Mouse (Mus musculus) limb, embryonic 11.5 days (tissue): ENCODE data around the gene Exoc3l4. TPM values are rescaled to one million over a fixed set of nuclear protein-coding genes. Genes with fewer than 3 reads are reported as not detected.

ENCODE experiments used
- ATAC-seq: fragments of 200-750 bp; cut with Nextera tagmentation; 2 replicates; pipeline ENCODE4 v1.8.0; 2017; ENCODE audit warnings: low read depth; ENCODE audit not compliant: insufficient number of reproducible peaks, low FRiP score, low TSS enrichment
- DNase-seq: peaks from one replicate; pipeline ENCODE4 v3.0.0-alpha.2; 2015; ENCODE audit warnings: low spot score
- H3K27ac ChIP-seq: fragments of 300-500 bp; sonication (generic); replicated peaks from 2 replicates; pipeline ENCODE4 v1.5.1; 2014; ENCODE audit warnings: low read depth, mild to moderate bottlenecking, low read length
- H3K27me3 ChIP-seq: fragments of 300-500 bp; sonication (generic); 2 replicates; pipeline ENCODE4 v1.6.1; 2014; ENCODE audit warnings: mild to moderate bottlenecking, low read length, mixed read lengths; ENCODE audit not compliant: control insufficient read depth, insufficient read depth
- H3K36me3 ChIP-seq: fragments of 300-500 bp; sonication (generic); 2 replicates; pipeline ENCODE4 v1.6.1; 2014; ENCODE audit warnings: mild to moderate bottlenecking, low read length, moderate library complexity, mixed read lengths; ENCODE audit not compliant: control insufficient read depth, insufficient read depth
- H3K4me1 ChIP-seq: fragments of 300-500 bp; sonication (generic); 2 replicates; pipeline ENCODE4 v1.6.1; 2014; ENCODE audit warnings: low read length, mixed read lengths; ENCODE audit not compliant: control insufficient read depth, insufficient read depth
- H3K4me2 ChIP-seq: fragments of 300-500 bp; sonication (generic); 2 replicates; pipeline ENCODE4 v1.6.1; 2014; ENCODE audit warnings: low read depth, mild to moderate bottlenecking, moderate library complexity; ENCODE audit not compliant: severe bottlenecking
- H3K4me3 ChIP-seq: fragments of 300-500 bp; sonication (generic); 2 replicates; pipeline ENCODE4 v1.5.1; 2014; ENCODE audit warnings: low read depth, low read length
- H3K9ac ChIP-seq: fragments of 300-500 bp; sonication (generic); 2 replicates; pipeline ENCODE4 v1.6.1; 2014; ENCODE audit warnings: mild to moderate bottlenecking, low read length
- H3K9me3 ChIP-seq: fragments of 300-500 bp; sonication (generic); 2 replicates; pipeline ENCODE4 v1.6.1; 2016; ENCODE audit warnings: low read length; ENCODE audit not compliant: control insufficient read depth
- WGBS: fragments of 180-500 bp; shearing (Covaris S2); extraction: QIAGEN DNeasy Blood & Tissue Kit; methylation state at CpG from one replicate; pipeline ENCODE4 v1.1.7; 2014; 5-methylcytosine and 5-hydroxymethylcytosine counted together
- polyA plus RNA-seq: library from polyadenylated mRNA; unstranded; fragments of >200 nt; fragmentation: Nextera tagmentation; extraction: Ambion mirVana; gene quantifications from 2 replicates; pipeline ENCODE4 v1.2.1, GENCODE M21; 2014

The Exoc3l4 gene
- polyA plus RNA-seq, 1 experiment from 2014 or later = 4.1 TPM

DNA sequence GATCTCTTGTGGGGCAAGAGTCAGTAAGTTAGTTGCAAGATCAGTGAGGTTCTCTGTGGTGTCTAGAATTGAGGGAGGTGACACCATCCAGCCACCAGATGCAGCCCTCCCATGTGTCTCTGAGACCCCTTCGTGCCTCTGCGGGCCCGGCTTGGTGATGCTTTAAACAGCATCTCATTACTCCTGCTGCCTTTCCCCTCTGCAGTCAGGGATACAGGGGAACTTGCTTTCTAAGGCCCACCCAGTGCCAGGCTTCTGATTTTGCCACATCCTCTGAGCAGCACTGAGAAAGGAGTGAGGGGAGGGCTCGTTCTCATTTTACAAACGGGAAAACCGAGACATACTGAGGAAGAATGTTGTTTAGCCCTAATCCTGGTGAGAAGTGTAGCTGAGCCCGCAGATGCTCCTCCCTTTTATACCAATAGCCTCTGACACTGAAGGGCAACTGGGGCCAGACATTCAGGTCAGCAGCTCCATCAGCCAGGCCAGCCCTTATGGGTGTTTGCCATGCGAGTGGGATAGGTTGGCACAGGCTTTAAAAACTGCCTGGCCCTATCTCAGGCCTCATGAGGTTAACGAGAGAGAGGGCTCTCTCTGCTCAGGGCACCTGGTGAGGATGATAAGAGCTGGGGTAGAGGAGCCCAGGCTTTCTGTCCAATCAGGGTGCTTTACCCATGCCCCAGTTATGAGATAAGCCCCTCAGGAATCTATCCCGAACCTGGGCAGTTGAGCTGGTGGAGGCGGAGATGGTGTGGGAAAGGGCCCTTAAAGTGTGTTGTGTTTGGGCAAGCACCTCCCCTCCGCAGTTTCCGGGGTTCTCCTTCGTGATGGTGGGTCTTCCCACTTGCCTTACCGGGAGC, 26.4 kb downstream of the Exoc3l4 start:
- 12% methylated on average over 15 of the region's 15 CpGs for WGBS
- no peak for DNase-seq
- peaks cover 15% of the 10 kb centered on the region for H3K4me1 ChIP-seq

DNA sequence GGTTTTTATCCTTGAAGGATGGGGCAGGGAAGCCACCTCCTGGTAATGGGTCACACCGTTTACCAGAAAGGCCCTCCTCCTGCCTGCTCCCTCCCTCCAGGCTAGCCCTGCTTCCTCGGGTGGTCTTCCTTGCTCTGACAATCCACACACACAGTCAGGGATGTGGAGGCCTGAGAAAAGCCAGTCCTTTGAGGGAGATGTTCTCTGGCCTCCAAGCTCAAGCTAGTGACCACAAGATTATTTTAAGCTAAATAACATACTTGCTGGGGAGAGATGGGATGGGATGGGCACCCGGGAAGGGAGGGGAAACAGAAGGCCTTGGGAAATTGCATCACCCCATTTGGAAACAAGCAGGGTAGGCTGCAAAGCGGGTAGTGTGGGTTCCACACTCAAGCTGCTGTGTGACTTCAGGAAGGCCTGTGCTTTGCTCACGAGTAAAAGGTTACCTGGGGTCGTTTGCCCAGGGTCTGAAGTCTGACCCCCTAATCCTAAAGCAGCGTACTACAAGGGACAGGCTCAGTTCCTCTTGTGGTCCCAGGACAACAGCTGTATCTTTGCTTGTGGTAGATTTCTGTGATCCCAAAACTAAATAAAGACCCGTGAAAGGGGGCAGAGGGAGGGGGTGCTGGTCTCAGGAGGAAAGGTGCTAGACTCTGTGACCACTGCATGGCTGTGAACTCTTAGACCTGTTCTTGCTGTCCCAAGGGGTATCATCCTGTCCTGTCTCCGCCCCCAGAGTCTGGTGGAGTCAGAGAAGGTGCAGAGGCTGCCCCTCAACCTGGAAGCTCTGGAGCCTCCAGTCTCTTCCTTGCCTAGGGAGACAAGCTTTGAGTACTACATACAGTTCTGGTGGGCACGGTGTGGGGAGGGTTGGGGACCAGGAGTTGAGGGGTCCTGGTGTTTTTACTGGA, 27.4 kb downstream of the Exoc3l4 start:
- H3K4me3 ChIP-seq = no peak overlapping the region
- no peak for DNase-seq
- peaks cover 18% of the 10 kb centered on the region for H3K4me1 ChIP-seq
- H3K9ac ChIP-seq = no peak overlapping the region
- H3K9me3 ChIP-seq = no peaks in the 10 kb centered on the region
- no peaks in the 10 kb centered on the region; the same call in 1 of the 2 replicates for H3K36me3 ChIP-seq
- no peak for ATAC-seq
- peaks cover 79% of the 10 kb centered on the region for H3K27me3 ChIP-seq
- no peak overlapping the region for H3K27ac ChIP-seq
- 25% methylated on average over 10 of the region's 10 CpGs for WGBS
- H3K4me2 ChIP-seq = no peak overlapping the region; the same call in 1 of the 2 replicates

More for the DNA sequence above, 26.4 kb downstream of the Exoc3l4 start:
- Histone ChIP-seq H3K9ac (no peak overlapping the region), H3K36me3 (no peaks in the 10 kb centered on the region; the same call in 1 of the 2 replicates), H3K9me3 (no peaks in the 10 kb centered on the region), H3K4me2 (peak overlapping the region; percentile 70), H3K27me3 (peaks cover 72% of the 10 kb centered on the region), H3K4me3 (peak overlapping the region; percentile 39), H3K27ac (no peak overlapping the region)
- ATAC-seq = no peak

DNA sequence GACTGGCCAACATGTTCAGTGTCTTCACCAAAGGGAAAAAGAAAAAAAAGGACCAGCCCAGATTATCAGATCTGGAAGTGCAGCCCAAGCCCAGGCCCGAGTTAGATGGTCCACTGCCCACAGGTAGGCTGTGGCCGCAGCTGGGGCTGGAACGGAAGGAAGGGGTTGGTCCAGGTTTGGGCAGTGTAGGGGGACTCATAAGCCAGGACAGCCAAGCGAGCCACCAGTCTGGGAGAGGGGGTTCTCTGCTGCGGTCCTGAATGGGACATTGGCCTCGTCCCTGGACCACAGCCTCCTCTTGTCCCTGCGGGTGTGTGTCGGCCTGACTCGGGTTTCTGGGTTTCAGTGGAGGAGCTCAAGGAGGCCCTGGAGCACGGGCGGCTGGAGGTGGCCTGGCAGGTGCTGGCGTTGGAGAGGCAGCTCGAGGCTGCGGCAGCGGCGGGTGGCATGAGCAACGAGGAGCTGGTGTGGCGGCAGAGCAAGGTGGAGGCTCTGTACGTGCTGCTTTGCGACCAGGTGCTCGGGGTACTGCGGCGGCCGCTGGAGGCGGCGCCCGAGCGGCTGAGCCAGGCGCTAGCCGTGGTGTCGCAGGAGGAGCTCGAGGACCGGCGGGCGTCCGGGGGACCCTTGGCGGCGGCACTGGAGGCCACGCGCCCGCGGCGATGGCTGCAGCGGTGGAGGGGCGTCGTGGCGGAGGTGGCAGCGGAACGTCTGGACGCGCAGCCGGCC, 28.5 kb downstream of the Exoc3l4 start:
- H3K27ac ChIP-seq = no peak overlapping the region
- DNase-seq = no peak
- H3K9ac ChIP-seq = no peak overlapping the region

DNA sequence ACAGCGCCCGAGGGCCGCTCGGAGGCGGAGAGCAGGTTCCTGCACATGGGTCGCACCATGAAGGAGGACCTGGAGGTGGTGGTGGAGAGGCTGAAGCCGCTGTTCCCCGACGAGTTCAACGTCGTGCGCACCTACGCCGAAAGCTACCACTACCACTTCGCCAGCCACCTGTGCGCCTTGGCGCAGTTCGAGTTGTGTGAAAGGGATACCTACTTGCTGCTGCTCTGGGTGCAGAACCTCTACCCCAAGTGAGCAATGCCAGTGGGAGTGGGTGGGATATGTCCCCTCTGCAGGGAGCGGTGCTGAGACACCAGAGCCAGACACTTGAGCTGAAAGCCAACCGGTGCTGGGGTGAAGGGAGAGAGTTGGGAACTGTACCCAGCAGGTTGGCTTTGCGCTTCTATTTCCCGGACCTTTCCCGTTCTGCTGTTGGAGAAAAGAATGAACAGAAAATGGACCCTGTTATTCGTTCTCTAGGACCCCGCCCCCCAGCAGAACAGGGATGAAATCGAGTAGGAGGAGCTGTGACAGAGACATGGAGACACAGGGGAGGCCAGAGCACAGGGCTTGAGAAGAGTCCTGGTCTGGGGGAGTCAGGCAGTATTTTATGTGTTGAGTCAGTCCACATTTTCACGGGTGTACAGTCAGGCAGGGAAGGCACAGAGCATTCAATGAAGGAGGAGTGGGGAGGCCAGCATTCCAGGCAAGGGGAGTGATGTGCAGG, 29.2 kb downstream of the Exoc3l4 start:
- 7% methylated on average over 27 of the region's 27 CpGs for WGBS
- peak overlapping the region; percentile 19; the same call in 1 of the 2 replicates for H3K4me3 ChIP-seq
- peaks cover 95% of the 10 kb centered on the region for H3K27me3 ChIP-seq
- no peak for ATAC-seq
- H3K4me1 ChIP-seq = peaks cover 21% of the 10 kb centered on the region
- no peak overlapping the region for H3K27ac ChIP-seq
- no peak overlapping the region for H3K9ac ChIP-seq
- H3K9me3 ChIP-seq = no peaks in the 10 kb centered on the region
- no peak for DNase-seq
- no peaks in the 10 kb centered on the region; the same call in 1 of the 2 replicates for H3K36me3 ChIP-seq
- peak overlapping the region; percentile 35 for H3K4me2 ChIP-seq

More for the DNA sequence above, 28.5 kb downstream of the Exoc3l4 start:
- no peak for ATAC-seq
- peak overlapping the region; percentile 35 for H3K4me2 ChIP-seq
- peaks cover 21% of the 10 kb centered on the region for H3K4me1 ChIP-seq
- H3K4me3 ChIP-seq = peak overlapping the region; percentile 19; the same call in 1 of the 2 replicates
- 2% methylated on average over 52 of the region's 52 CpGs for WGBS
- no peaks in the 10 kb centered on the region; the same call in 1 of the 2 replicates for H3K36me3 ChIP-seq
- no peaks in the 10 kb centered on the region for H3K9me3 ChIP-seq
- H3K27me3 ChIP-seq = peaks cover 90% of the 10 kb centered on the region

DNA sequence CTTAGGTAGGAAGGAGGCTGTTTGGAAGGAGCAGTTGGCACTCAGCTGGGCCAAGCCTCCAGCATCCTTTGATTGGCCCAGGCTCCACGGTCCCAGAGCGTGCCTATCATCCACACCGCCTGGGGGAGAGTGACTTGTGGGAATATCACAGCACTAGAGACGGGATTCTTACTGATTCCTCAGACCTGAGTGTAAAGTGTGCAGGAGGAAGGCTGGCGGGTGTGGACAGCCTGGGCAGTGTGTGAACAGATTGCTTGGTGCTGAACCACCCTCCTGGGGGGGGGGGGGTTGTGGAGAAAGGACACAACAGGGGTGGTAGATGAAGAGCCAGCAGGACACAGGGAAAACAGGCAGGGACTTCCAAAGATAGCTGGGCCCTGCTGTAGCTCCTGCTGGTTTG, 29.9 kb downstream of the Exoc3l4 start:
- no peak overlapping the region for H3K9ac ChIP-seq
- ATAC-seq = no peak
- DNase-seq = no peak
- H3K27me3 ChIP-seq = peaks cover 94% of the 10 kb centered on the region
- 30% methylated on average over 5 of the region's 5 CpGs for WGBS
- no peak overlapping the region for H3K27ac ChIP-seq
- no peak overlapping the region for H3K4me2 ChIP-seq
- peaks cover 21% of the 10 kb centered on the region for H3K4me1 ChIP-seq
- no peaks in the 10 kb centered on the region; the same call in 1 of the 2 replicates for H3K36me3 ChIP-seq
- H3K4me3 ChIP-seq = no peak overlapping the region
- no peaks in the 10 kb centered on the region for H3K9me3 ChIP-seq

DNA sequence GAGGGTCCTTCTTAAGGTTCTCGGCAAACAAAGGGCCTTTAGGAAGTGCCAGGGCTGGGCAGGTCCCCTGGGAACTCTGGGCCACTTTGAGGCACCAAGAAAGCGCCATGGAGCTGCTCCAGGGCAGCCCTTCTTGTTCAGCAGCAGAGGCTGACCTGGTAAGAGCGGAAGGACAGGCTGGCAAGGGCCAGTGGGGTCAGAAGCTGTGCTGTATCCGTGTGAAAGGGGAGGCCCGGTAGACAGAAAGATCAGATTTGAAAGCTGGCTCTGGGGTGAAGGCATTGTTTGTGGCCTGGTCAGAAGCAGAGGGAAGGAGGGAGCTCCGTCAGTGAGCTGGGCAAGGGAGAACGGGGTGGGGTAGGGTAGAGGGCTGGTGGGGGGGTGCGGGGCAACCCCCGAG, 30.5 kb downstream of the Exoc3l4 start:
- no peak overlapping the region for H3K4me3 ChIP-seq
- no peak for ATAC-seq
- H3K4me1 ChIP-seq = peaks cover 21% of the 10 kb centered on the region
- no peak overlapping the region for H3K27ac ChIP-seq
- no peak for DNase-seq
- H3K9ac ChIP-seq = no peak overlapping the region
- no peaks in the 10 kb centered on the region for H3K9me3 ChIP-seq
- H3K36me3 ChIP-seq = no peaks in the 10 kb centered on the region; the same call in 1 of the 2 replicates
- H3K4me2 ChIP-seq = no peak overlapping the region
- 16% methylated on average over 9 of the region's 9 CpGs for WGBS
- peaks cover 93% of the 10 kb centered on the region for H3K27me3 ChIP-seq

DNA sequence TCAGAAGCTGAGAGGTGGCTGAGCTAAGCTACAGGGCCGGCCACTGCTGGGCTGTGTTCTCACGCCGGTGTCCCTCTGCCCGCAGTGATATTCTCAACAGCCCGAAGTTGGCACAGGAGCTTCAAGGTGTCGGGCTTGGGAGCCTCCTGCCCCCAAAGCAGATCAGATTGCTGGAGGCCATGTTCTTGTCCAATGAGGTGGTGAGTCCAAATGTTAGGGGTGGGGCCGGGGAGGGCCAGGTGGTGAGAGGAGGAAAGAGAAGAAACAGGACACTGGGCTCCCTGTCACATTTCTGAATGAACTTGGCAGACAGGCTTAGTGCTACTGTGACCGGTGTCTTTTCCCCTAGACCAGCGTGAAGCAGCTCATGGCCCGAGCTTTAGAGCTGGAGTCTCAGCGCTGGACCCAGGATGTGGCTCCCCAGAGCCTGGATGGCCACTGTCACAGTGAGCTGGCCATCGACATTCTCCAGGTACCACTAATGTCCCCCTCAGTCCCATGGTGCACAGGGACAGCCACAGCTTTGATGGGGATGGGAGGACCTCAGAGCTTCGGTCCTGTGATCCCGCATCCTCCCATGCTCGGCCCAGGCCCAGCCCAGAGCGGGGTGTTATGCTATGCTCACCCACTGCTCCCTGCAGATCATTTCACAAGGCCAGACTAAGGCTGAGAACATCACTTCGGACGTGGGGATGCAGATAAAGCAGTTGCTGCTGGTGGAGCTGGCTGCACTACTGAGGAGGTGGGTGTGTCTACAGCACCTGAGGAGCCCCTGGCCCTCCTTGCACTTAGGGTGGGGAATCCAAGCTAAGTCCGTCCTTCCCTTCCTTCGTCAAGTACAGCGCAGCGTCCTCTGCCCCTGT, 31.3 kb downstream of the Exoc3l4 start:
- H3K27ac ChIP-seq = no peak overlapping the region
- H3K4me2 ChIP-seq = no peak overlapping the region
- no peaks in the 10 kb centered on the region; the same call in 1 of the 2 replicates for H3K36me3 ChIP-seq
- DNase-seq (no peak), ATAC-seq (no peak)
- H3K4me3 ChIP-seq = no peak overlapping the region
- peaks cover 85% of the 10 kb centered on the region for H3K27me3 ChIP-seq
- H3K9ac ChIP-seq = no peak overlapping the region
- peaks cover 13% of the 10 kb centered on the region for H3K4me1 ChIP-seq
- no peaks in the 10 kb centered on the region for H3K9me3 ChIP-seq
- WGBS = 18% methylated on average over 22 of the region's 22 CpGs
